Mouse (Mus musculus) bone marrow macrophage, adult 2 months (primary cell): ENCODE data around the gene Prss8.

Source experiments
- CTCF ChIP-seq: IDR thresholded peaks from 2 replicates; pipeline ENCODE4 v1.5.1; 2012; ENCODE audit warnings: low read depth, mild to moderate bottlenecking, low read length, moderate library complexity
- POLR2A ChIP-seq: IDR thresholded peaks from 2 replicates; pipeline ENCODE4 v1.6.1; 2012; ENCODE audit warnings: mild to moderate bottlenecking, low read depth, low read length, borderline replicate concordance

- TF ChIP-seq CTCF (no peak), POLR2A (no peak)
Measured at GRCm38 (mm10) chr7:127908656-127909055, 21.2 kb downstream of the Prss8 start.
